Mouse (Mus musculus) embryonic fibroblast, embryonic 13.5 days (primary cell): Measurements from ENCODE around the gene Tomm34. TPM values are rescaled to one million over a fixed set of nuclear protein-coding genes. Genes with fewer than 3 reads are reported as not detected.

Source experiments
- H3K27ac ChIP-seq: 2 replicates; pipeline ENCODE4 v1.5.1; 2012; ENCODE audit warnings: low read length, control low read depth, inconsistent platforms; ENCODE audit not compliant: insufficient read depth
- H3K4me1 ChIP-seq: 2 replicates; pipeline ENCODE4 v1.6.1; 2011; ENCODE audit warnings: low read length; ENCODE audit not compliant: control insufficient read depth, insufficient read depth
- H3K4me3 ChIP-seq: 2 replicates; pipeline ENCODE4 v1.5.1; 2011; ENCODE audit warnings: mild to moderate bottlenecking, control low read depth, low read length; ENCODE audit not compliant: insufficient read depth
- CTCF ChIP-seq: IDR thresholded peaks from 2 replicates; pipeline ENCODE4 v1.5.1; 2011; ENCODE audit warnings: mild to moderate bottlenecking, control low read depth, low read length, moderate library complexity, borderline replicate concordance; ENCODE audit not compliant: insufficient read depth
- POLR2A ChIP-seq: IDR thresholded peaks from 2 replicates; pipeline ENCODE4 v1.6.1; 2011; ENCODE audit warnings: low read depth, mild to moderate bottlenecking, control low read depth, low read length, moderate library complexity
- polyA plus RNA-seq: library from polyadenylated mRNA; stranded (reverse); fragments of >200 nt; gene quantifications from 2 replicates; pipeline ENCODE4 v1.2.4, GENCODE M21; 2011; ENCODE audit warnings: low read depth; ENCODE audit not compliant: missing spikeins, insufficient read length

The Tomm34 gene
- polyA plus RNA-seq, 1 experiment: 37.2 TPM

GRCm38 (mm10) chr2:164102366-164102765, 31.4 kb upstream of the Tomm34 start:
- TF ChIP-seq POLR2A (no peak), CTCF (no peak)
- Histone ChIP-seq H3K4me3 (no peak overlapping the region), H3K27ac (no peak overlapping the region), H3K4me1 (0 out of 2 replicates have a peak, but pooled peaks cover 3% of the 10 kb centered on the region)

GRCm38 (mm10) chr2:164101936-164102335, 31.0 kb upstream of the Tomm34 start:
- H3K27ac ChIP-seq: no peak overlapping the region
- no peak overlapping the region for H3K4me3 ChIP-seq
- no peaks in the 10 kb centered on the region for H3K4me1 ChIP-seq
- TF ChIP-seq POLR2A (no peak), CTCF (no peak)

GRCm38 (mm10) chr2:164098603-164099250, 27.8 kb upstream of the Tomm34 start:
- H3K27ac ChIP-seq: no peak overlapping the region
- no peaks in the 10 kb centered on the region for H3K4me1 ChIP-seq
- TF ChIP-seq POLR2A (no peak), CTCF (no peak)
- H3K4me3 ChIP-seq: no peak overlapping the region

- no peaks in the 10 kb centered on the region for H3K4me1 ChIP-seq
- TF ChIP-seq CTCF (no peak), POLR2A (no peak)
- H3K27ac ChIP-seq: no peak overlapping the region
- no peak overlapping the region for H3K4me3 ChIP-seq
Measured at GRCm38 (mm10) chr2:164094152-164094551, 23.2 kb upstream of the Tomm34 start.

GRCm38 (mm10) chr2:164089508-164089907, 18.5 kb upstream of the Tomm34 start:
- H3K27ac ChIP-seq: no peak overlapping the region
- no peak for TF ChIP-seq POLR2A
- no peak for TF ChIP-seq CTCF
- H3K4me3 ChIP-seq: no peak overlapping the region
- H3K4me1 ChIP-seq: no peaks in the 10 kb centered on the region

- H3K27ac ChIP-seq: no peak overlapping the region
- H3K4me3 ChIP-seq: no peak overlapping the region
- TF ChIP-seq POLR2A (no peak), CTCF (no peak)
- no peaks in the 10 kb centered on the region for H3K4me1 ChIP-seq
Measured at GRCm38 (mm10) chr2:164087416-164088017, 16.5 kb upstream of the Tomm34 start.

- Histone ChIP-seq H3K27ac (no peak overlapping the region), H3K4me3 (no peak overlapping the region), H3K4me1 (no peaks in the 10 kb centered on the region)
- TF ChIP-seq POLR2A (no peak), CTCF (no peak)
Measured at GRCm38 (mm10) chr2:164084342-164084700, 13.4 kb upstream of the Tomm34 start.

GRCm38 (mm10) chr2:164083609-164084341, 12.8 kb upstream of the Tomm34 start:
- H3K27ac ChIP-seq: no peak overlapping the region
- no peaks in the 10 kb centered on the region for H3K4me1 ChIP-seq
- TF ChIP-seq CTCF (no peak), POLR2A (no peak)
- no peak overlapping the region for H3K4me3 ChIP-seq

GRCm38 (mm10) chr2:164082175-164082574, 11.2 kb upstream of the Tomm34 start:
- no peak overlapping the region for H3K27ac ChIP-seq
- TF ChIP-seq CTCF: no peak
- no peak for TF ChIP-seq POLR2A
- H3K4me1 ChIP-seq: 0 out of 2 replicates have a peak, but pooled peaks cover under 1% of the 10 kb centered on the region
- H3K4me3 ChIP-seq: no peak overlapping the region

GRCm38 (mm10) chr2:164081577-164081976, 10.6 kb upstream of the Tomm34 start:
- Histone ChIP-seq H3K27ac (no peak overlapping the region), H3K4me1 (peaks cover 4% of the 10 kb centered on the region; the same call in 1 of the 2 replicates)
- TF ChIP-seq POLR2A: no peak
- no peak for TF ChIP-seq CTCF

More at GRCm38 (mm10) chr2:164081577-164081976, 10.6 kb upstream of the Tomm34 start:
- no peak overlapping the region for H3K4me3 ChIP-seq
